Mouse (Mus musculus) liver, embryonic 15.5 days (tissue): ENCODE results near the gene Ddx41. TPM values are rescaled to one million over a fixed set of nuclear protein-coding genes. Genes with fewer than 3 reads are reported as not detected.

Experiments used
- ATAC-seq: fragments of 200-750 bp; cut with Nextera tagmentation; 2 replicates; pipeline ENCODE4 v1.8.0; 2017; ENCODE audit warnings: moderate number of reproducible peaks, mild to moderate bottlenecking, moderate library complexity; ENCODE audit not compliant: insufficient read depth
- H3K27ac ChIP-seq: fragments of 300-500 bp; sonication (generic); replicated peaks from 2 replicates; pipeline ENCODE4 v1.5.1; 2015; ENCODE audit warnings: mild to moderate bottlenecking, inconsistent platforms
- H3K27me3 ChIP-seq: fragments of 300-500 bp; sonication (generic); 2 replicates; pipeline ENCODE4 v1.6.1; 2015; ENCODE audit warnings: mild to moderate bottlenecking, inconsistent platforms
- H3K36me3 ChIP-seq: fragments of 300-500 bp; sonication (generic); replicated peaks from 2 replicates; pipeline ENCODE4 v1.6.1; 2015; ENCODE audit warnings: moderate library complexity, mild to moderate bottlenecking, inconsistent platforms
- H3K4me1 ChIP-seq: fragments of 300-500 bp; sonication (generic); replicated peaks from 2 replicates; pipeline ENCODE4 v1.6.1; 2015; ENCODE audit warnings: inconsistent platforms
- H3K4me2 ChIP-seq: fragments of 300-500 bp; sonication (generic); 2 replicates; pipeline ENCODE4 v1.6.1; 2015; ENCODE audit warnings: moderate library complexity, mild to moderate bottlenecking, inconsistent platforms
- H3K4me3 ChIP-seq: fragments of 300-500 bp; sonication (generic); replicated peaks from 2 replicates; pipeline ENCODE4 v1.5.1; 2015; ENCODE audit warnings: mild to moderate bottlenecking, inconsistent platforms
- H3K9ac ChIP-seq: fragments of 300-500 bp; sonication (generic); 2 replicates; pipeline ENCODE4 v1.6.1; 2015; ENCODE audit warnings: moderate library complexity, mild to moderate bottlenecking, inconsistent platforms
- H3K9me3 ChIP-seq: fragments of 300-500 bp; sonication (generic); replicated peaks from 2 replicates; pipeline ENCODE4 v1.6.1; 2016; ENCODE audit warnings: inconsistent platforms
- WGBS: fragments of 180-500 bp; shearing (Covaris S2); methylation state at CpG from one replicate; pipeline ENCODE4 v1.1.7; 2015; ENCODE audit warnings: mixed read lengths; ENCODE audit not compliant: insufficient replicate concordance; 5-methylcytosine and 5-hydroxymethylcytosine counted together
- microRNA-seq: library from miRNA; unstranded; fragments of <30 nt; microRNA quantifications from one replicate; pipeline ENCODE4, GENCODE M21; 2016
- polyA plus RNA-seq: library from polyadenylated mRNA; unstranded; fragments of >200 nt; fragmentation: Nextera tagmentation; extraction: Ambion mirVana; gene quantifications from 2 replicates; pipeline ENCODE4 v1.2.1, GENCODE M21; 2015

Ddx41 gene
- polyA plus RNA-seq, 1 experiment from 2014 or later, result 23.6 TPM

DNA sequence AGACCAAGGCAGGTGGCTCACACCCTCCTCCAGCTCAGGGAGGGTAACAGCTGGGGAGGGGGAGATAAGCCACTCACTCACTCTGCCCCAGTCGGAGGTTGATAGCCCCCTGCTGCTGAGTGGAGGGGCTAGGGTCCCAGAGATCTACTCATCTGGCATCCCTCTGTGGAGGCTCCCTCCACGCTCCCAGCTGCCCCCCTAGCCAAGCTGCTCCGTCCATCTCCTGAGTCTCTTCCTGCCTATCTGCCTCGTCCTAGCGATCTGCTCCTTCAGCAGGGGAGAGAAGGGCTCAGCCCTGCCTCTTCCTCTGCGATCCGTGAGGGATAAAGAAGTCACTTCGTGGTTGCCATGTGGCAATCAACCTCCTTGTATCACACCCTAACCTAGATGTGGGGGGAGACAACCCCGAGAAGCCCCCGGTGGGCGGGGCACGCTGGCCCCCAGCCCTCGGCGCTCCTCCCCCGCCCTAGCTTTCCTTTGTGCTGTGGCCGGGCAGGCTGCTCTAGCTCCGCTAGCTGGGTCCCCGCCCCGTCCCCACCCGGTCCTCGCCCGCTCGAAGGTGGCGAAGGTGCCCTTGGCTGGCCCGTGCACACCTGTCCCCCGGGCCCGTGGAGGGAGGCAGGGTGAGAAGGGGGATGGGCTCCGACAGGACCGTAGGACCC is 49.4 kb downstream of the Ddx41 start:
- Histone ChIP-seq H3K9me3 (no peaks in the 10 kb centered on the region), H3K27me3 (peaks cover 94% of the 10 kb centered on the region), H3K4me3 (peak overlapping the region; percentile 56), H3K4me2 (peak overlapping the region; percentile 71), H3K36me3 (no peaks in the 10 kb centered on the region), H3K4me1 (peaks cover 15% of the 10 kb centered on the region), H3K9ac (peak overlapping the region; percentile 37; the same call in 1 of the 2 replicates), H3K27ac (no peak overlapping the region)
- 1% methylated on average over 29 of the region's 29 CpGs for WGBS
- ATAC-seq, result no peak; the same call in 1 of the 2 replicates

DNA sequence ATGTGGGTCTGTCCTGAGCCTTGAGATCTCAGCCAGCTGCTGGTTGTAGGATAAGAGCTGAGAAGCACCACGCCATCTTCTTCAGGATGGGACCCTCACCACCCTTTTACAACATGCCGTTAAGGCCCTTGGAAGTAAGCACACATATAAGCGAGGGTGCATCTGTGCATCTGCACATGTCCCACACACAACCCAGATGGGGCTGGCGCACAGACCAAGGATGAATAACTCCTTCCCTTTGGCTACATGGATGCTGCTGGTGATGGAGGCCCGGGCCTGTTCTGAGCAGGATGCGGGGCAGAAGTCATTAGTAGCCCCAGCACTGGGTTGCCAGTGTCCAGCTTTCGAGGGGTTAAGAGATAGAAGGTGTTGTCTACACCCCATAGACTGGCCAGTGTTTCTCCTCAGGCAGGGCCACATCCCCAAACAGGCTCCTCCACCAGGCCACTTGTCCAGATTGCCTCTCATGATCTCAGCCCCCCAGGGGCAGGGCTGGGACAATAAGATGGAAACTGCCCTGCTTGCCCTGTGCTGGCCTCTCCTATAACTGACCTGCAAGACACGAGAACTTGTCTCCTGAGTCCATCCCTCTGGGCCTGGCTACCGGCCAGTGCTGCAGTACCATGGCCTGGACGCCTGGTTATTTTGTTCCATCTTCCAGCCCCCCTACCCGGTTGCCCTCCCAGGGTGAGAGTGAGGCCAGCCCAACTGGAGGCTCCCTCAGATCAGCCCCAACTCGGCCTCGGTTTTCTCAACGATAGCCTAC is 50.2 kb downstream of the Ddx41 start:
- Histone ChIP-seq H3K27ac (no peak overlapping the region), H3K4me1 (peaks cover 15% of the 10 kb centered on the region), H3K4me3 (peak overlapping the region; percentile 56), H3K27me3 (peaks cover 89% of the 10 kb centered on the region), H3K36me3 (no peaks in the 10 kb centered on the region), H3K9ac (no peak overlapping the region), H3K9me3 (no peaks in the 10 kb centered on the region), H3K4me2 (no peak overlapping the region; the same call in 1 of the 2 replicates)
- ATAC-seq, result no peak
- WGBS, result 44% methylated on average over 14 of the region's 14 CpGs

DNA sequence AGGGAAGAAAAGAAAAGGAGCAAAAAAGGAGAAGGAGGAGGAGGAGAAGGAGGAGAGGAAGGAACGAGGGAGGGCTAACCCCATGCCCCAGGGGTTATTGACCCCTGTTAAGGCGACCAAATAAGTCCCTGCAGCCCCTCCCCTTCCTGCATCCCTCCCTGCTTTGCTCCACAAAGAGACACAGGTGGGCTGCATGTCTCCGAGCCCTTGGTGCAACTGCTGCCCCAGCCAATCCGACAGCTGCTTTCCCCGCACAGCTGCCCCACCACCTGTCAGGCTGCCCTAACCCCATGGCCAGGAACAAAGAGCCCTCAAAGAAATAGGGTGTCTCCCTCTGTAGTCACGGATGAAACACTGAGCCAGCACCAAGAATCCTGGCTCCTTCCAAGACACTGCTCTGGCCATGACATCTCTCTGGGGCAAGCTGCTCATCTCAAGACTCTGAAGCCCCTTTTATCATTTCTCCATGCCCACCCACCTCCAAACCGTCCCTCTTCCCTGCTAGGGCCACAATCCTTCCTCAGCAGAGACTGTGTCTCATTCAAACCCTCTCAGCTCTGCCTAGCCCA is 51.9 kb downstream of the Ddx41 start:
- peaks cover 15% of the 10 kb centered on the region for H3K4me1 ChIP-seq
- H3K27me3 ChIP-seq, result peaks cover 78% of the 10 kb centered on the region
- 37% methylated on average over 7 of the region's 7 CpGs for WGBS
- no peak overlapping the region for H3K4me3 ChIP-seq
- no peak overlapping the region for H3K9ac ChIP-seq
- no peak overlapping the region for H3K27ac ChIP-seq
- ATAC-seq, result no peak
- no peaks in the 10 kb centered on the region for H3K36me3 ChIP-seq
- no peaks in the 10 kb centered on the region for H3K9me3 ChIP-seq
- H3K4me2 ChIP-seq, result no peak overlapping the region

DNA sequence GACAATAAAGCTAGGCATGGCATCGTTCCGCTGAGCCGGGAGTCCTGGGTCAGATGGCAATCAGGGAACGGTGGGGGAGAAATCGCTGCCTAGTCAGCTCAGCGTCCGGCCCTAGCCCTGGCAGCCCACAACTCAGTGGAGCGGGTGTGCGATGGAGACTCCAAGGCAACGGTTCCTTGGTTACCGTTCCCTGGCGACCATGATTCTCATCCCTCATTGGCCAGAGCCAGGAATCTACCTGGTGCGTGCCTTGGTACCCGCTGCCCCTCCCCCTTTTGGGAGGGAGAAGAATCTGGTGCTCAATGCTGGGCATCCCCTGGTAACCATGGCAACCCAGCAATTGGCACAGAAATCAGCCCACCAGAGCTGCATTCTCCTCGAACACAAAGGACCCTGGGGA is 52.9 kb downstream of the Ddx41 start:
- Histone ChIP-seq H3K4me2 (no peak overlapping the region), H3K9ac (no peak overlapping the region), H3K27ac (no peak overlapping the region)

DNA sequence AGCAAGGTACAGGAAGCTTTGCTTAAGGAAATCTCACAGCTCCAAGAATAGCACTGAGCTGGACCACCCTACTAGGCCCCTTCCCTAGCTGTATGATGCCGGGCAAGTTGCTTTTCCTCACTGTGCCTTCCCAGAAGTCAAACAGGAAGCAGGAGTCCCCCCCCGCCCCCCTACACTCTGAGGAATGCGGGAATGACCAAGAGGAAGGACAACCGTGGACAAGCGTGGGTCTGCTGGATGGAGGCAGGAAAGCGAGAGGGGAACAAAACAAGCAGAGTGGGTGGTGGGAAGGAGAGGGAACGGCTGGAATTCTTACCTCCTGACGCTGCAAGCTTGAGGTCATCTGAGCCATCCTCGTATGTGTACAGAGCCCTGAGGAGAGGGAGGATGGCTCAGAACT is 53.4 kb downstream of the Ddx41 start:
- ATAC-seq, result no peak
- Histone ChIP-seq H3K4me1 (peaks cover 18% of the 10 kb centered on the region), H3K9ac (no peak overlapping the region), H3K27ac (no peak overlapping the region), H3K27me3 (peaks cover 62% of the 10 kb centered on the region), H3K36me3 (no peaks in the 10 kb centered on the region), H3K4me3 (no peak overlapping the region), H3K9me3 (no peaks in the 10 kb centered on the region), H3K4me2 (no peak overlapping the region)
- WGBS, result 51% methylated on average over 9 of the region's 9 CpGs

More for the DNA sequence above, 52.9 kb downstream of the Ddx41 start:
- 36% methylated on average over 15 of the region's 15 CpGs for WGBS
- no peak for ATAC-seq
- H3K4me3 ChIP-seq, result no peak overlapping the region
- H3K4me1 ChIP-seq, result peaks cover 20% of the 10 kb centered on the region
- no peaks in the 10 kb centered on the region for H3K36me3 ChIP-seq
- peaks cover 68% of the 10 kb centered on the region for H3K27me3 ChIP-seq
- no peaks in the 10 kb centered on the region for H3K9me3 ChIP-seq

DNA sequence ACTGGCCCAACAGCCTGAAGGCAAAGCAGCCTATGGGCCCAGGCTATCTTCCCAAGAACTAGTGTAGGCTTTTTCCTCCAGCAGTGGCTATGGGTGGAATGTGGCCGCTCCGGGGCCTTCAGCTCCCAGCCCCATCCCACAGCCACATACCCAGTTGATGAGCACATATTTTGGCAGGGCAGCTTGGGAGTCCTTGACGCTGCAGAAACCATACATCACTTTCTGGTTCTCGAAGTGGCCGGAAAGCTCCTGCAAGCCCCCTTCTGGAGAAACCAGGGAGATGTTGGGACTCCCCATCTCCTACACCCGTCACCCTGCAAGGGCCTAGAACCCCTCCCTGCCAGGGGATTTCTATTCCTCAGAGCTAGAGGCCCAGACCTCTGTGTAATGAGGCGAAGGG is 53.9 kb downstream of the Ddx41 start:
- H3K9me3 ChIP-seq, result no peaks in the 10 kb centered on the region
- H3K9ac ChIP-seq, result no peak overlapping the region
- no peaks in the 10 kb centered on the region for H3K36me3 ChIP-seq
- 63% methylated on average over 7 of the region's 7 CpGs for WGBS
- peaks cover 57% of the 10 kb centered on the region for H3K27me3 ChIP-seq
- no peak overlapping the region for H3K27ac ChIP-seq
- H3K4me2 ChIP-seq, result no peak overlapping the region
- peaks cover 13% of the 10 kb centered on the region for H3K4me1 ChIP-seq
- no peak for ATAC-seq
- H3K4me3 ChIP-seq, result no peak overlapping the region

Small RNAs within 50 kb of the gene (microRNA-seq; reads per million reads assigned to microRNA genes)
- gene Mir6945, result 3.0 reads per million, percentile 7 among the genes with 10 or more reads in this experiment

Other genes with a start within 250 kb of the Ddx41 start
- gene Prelid1, start 216.2 kb downstream of the Ddx41 start, polyA plus RNA-seq, result 211 and 230 TPM in 2 replicates
- gene Rab24, start 214.7 kb downstream of the Ddx41 start, polyA plus RNA-seq, result 48.6 and 51.3 TPM in 2 replicates
- 28.8 and 33.6 TPM in 2 replicates for gene Mxd3, start 206.8 kb downstream of the Ddx41 start, polyA plus RNA-seq
- gene Lman2, start 173.9 kb downstream of the Ddx41 start, polyA plus RNA-seq, result 58.8 and 62.1 TPM in 2 replicates
- 2.2 and 2.9 TPM in 2 replicates for gene Rgs14, start 166.9 kb downstream of the Ddx41 start, polyA plus RNA-seq
- gene Slc34a1, start 138.5 kb downstream of the Ddx41 start, polyA plus RNA-seq, result not detected in 2 replicates
- gene Pfn3, start 121.4 kb downstream of the Ddx41 start, polyA plus RNA-seq, result not detected in 2 replicates
- 118 and 151 TPM in 2 replicates for gene F12, start 109.9 kb downstream of the Ddx41 start, polyA plus RNA-seq
- gene Grk6, start 91.6 kb downstream of the Ddx41 start, polyA plus RNA-seq, result 24.3 and 27.6 TPM in 2 replicates
- gene Prr7, start 72.4 kb downstream of the Ddx41 start, polyA plus RNA-seq, result not detected in 2 replicates
- 7.5 and 7.6 TPM in 2 replicates for gene Dbn1, start 48.5 kb downstream of the Ddx41 start, polyA plus RNA-seq
- gene Pdlim7, start 23.0 kb downstream of the Ddx41 start, polyA plus RNA-seq, result 25.2 and 29.5 TPM in 2 replicates
- 9.6 and 11.0 TPM in 2 replicates for gene Dok3, start 7.4 kb downstream of the Ddx41 start, polyA plus RNA-seq
- gene Fam193b, start 34.5 kb upstream of the Ddx41 start, polyA plus RNA-seq, result 7.5 and 11.0 TPM in 2 replicates
- gene Tmed9, start 37.1 kb upstream of the Ddx41 start, polyA plus RNA-seq, result 55.2 and 63.2 TPM in 2 replicates
- gene B4galt7, start 63.2 kb upstream of the Ddx41 start, polyA plus RNA-seq, result 5.9 and 6.9 TPM in 2 replicates
- gene Caml, start 86.3 kb upstream of the Ddx41 start, polyA plus RNA-seq, result 13.3 and 14.7 TPM in 2 replicates
- gene Ddx46, start 98.4 kb upstream of the Ddx41 start, polyA plus RNA-seq, result 13.2 and 14.0 TPM in 2 replicates
- 10.7 and 11.3 TPM in 2 replicates for gene B230219D22Rik, start 156.5 kb upstream of the Ddx41 start, polyA plus RNA-seq
- 28.9 and 31.0 TPM in 2 replicates for gene Txndc15, start 178.0 kb upstream of the Ddx41 start, polyA plus RNA-seq
- gene Pcbd2, start 190.7 kb upstream of the Ddx41 start, polyA plus RNA-seq, result 32.0 and 32.4 TPM in 2 replicates
- not detected in 2 replicates for gene Catsper3, start 247.9 kb upstream of the Ddx41 start, polyA plus RNA-seq